Mouse (Mus musculus) left cerebral cortex, postnatal 25 days (tissue): ENCODE measurements around the gene Clic5. TPM values are rescaled to one million over a fixed set of nuclear protein-coding genes. Genes with fewer than 3 reads are reported as not detected.

Source experiments
- total RNA-seq, 2 experiments: library from RNA; stranded (reverse); gene quantifications; 2 replicates each; pipeline ENCODE4 v1.2.3; 2021

The Clic5 gene
- total RNA-seq, 2 experiments from 2014 or later = 3.4 to 4.1 TPM

Other genes with a start within 250 kb of the Clic5 start
- 100 to 1,000 TPM; 178 to 182 TPM for gene Enpp5, start 109.8 kb upstream of the Clic5 start, total RNA-seq
- 10 to 100 TPM; 12.2 to 13.0 TPM for gene Enpp4, start 82.8 kb upstream of the Clic5 start, total RNA-seq